Mouse (Mus musculus): Measurements from ENCODE around the gene Klk15. TPM values are rescaled to one million over a fixed set of nuclear protein-coding genes. Genes with fewer than 3 reads are reported as not detected.

Klk15 gene
- polyA plus RNA-seq, 1 experiment from 2014 or later, result not detected

Other genes starting within 250 kb of the Klk15 start
- gene Klk14, start 243.3 kb upstream of the Klk15 start, polyA plus RNA-seq (2015; fragmentation: Nextera tagmentation; extraction: Ambion mirVana), result not detected in 2 replicates
- 0.17 and 0.18 TPM in 2 replicates for gene Klk13, start 221.2 kb upstream of the Klk15 start, polyA plus RNA-seq (2015; fragmentation: Nextera tagmentation; extraction: Ambion mirVana)
- gene Klk12, start 164.8 kb upstream of the Klk15 start, polyA plus RNA-seq (2015; fragmentation: Nextera tagmentation; extraction: Ambion mirVana), result 0.14 TPM in 1 of 2 replicates, not detected in the other
- 0.22 and 0.27 TPM in 2 replicates for gene Klk11, start 159.1 kb upstream of the Klk15 start, polyA plus RNA-seq (2015; fragmentation: Nextera tagmentation; extraction: Ambion mirVana)
- 0.10 and 0.30 TPM in 2 replicates for gene Klk10, start 152.7 kb upstream of the Klk15 start, polyA plus RNA-seq (2015; fragmentation: Nextera tagmentation; extraction: Ambion mirVana)
- gene Klk9, start 141.8 kb upstream of the Klk15 start, polyA plus RNA-seq (2015; fragmentation: Nextera tagmentation; extraction: Ambion mirVana), result 0.13 and 0.14 TPM in 2 replicates
- gene Klk8, start 136.2 kb upstream of the Klk15 start, polyA plus RNA-seq (2015; fragmentation: Nextera tagmentation; extraction: Ambion mirVana), result 10.1 TPM in 2 replicates
- 0.13 TPM in 1 of 2 replicates, not detected in the other for gene Klk7, start 122.4 kb upstream of the Klk15 start, polyA plus RNA-seq (2015; fragmentation: Nextera tagmentation; extraction: Ambion mirVana)
- not detected in 2 replicates for gene Klk6, start 109.2 kb upstream of the Klk15 start, polyA plus RNA-seq (2015; fragmentation: Nextera tagmentation; extraction: Ambion mirVana)
- gene Klk5, start 91.8 kb upstream of the Klk15 start, polyA plus RNA-seq (2015; fragmentation: Nextera tagmentation; extraction: Ambion mirVana), result not detected in 2 replicates
- gene Klk4, start 52.6 kb upstream of the Klk15 start, polyA plus RNA-seq (2015; fragmentation: Nextera tagmentation; extraction: Ambion mirVana), result 1.7 and 2.6 TPM in 2 replicates
- gene Klk1b8, start 16.9 kb downstream of the Klk15 start, polyA plus RNA-seq (2015; fragmentation: Nextera tagmentation; extraction: Ambion mirVana), result not detected in 2 replicates
- gene Klk1b1, start 33.0 kb downstream of the Klk15 start, polyA plus RNA-seq (2015; fragmentation: Nextera tagmentation; extraction: Ambion mirVana), result not detected in 2 replicates
- gene Klk1b9, start 42.3 kb downstream of the Klk15 start, polyA plus RNA-seq (2015; fragmentation: Nextera tagmentation; extraction: Ambion mirVana), result not detected in 2 replicates
- not detected in 2 replicates for gene Klk1b11, start 62.1 kb downstream of the Klk15 start, polyA plus RNA-seq (2015; fragmentation: Nextera tagmentation; extraction: Ambion mirVana)
- not detected in 2 replicates for gene Klk1b26, start 78.4 kb downstream of the Klk15 start, polyA plus RNA-seq (2015; fragmentation: Nextera tagmentation; extraction: Ambion mirVana)
- gene Klk1b27, start 118.5 kb downstream of the Klk15 start, polyA plus RNA-seq (2015; fragmentation: Nextera tagmentation; extraction: Ambion mirVana), result not detected in 2 replicates
- not detected in 2 replicates for gene Klk1b21, start 168.6 kb downstream of the Klk15 start, polyA plus RNA-seq (2015; fragmentation: Nextera tagmentation; extraction: Ambion mirVana)
- gene Klk1b22, start 178.9 kb downstream of the Klk15 start, polyA plus RNA-seq (2015; fragmentation: Nextera tagmentation; extraction: Ambion mirVana), result not detected in 2 replicates
- gene Klk1b16, start 203.0 kb downstream of the Klk15 start, polyA plus RNA-seq (2015; fragmentation: Nextera tagmentation; extraction: Ambion mirVana), result not detected in 2 replicates